Mouse (Mus musculus) bone marrow macrophage, adult 2 months (primary cell): Measurements from ENCODE around the gene Foxred2.

ENCODE experiments used
- CTCF ChIP-seq: IDR thresholded peaks from 2 replicates; pipeline ENCODE4 v1.5.1; 2012; ENCODE audit warnings: low read depth, mild to moderate bottlenecking, low read length, moderate library complexity
- POLR2A ChIP-seq: IDR thresholded peaks from 2 replicates; pipeline ENCODE4 v1.6.1; 2012; ENCODE audit warnings: mild to moderate bottlenecking, low read depth, low read length, borderline replicate concordance

DNA sequence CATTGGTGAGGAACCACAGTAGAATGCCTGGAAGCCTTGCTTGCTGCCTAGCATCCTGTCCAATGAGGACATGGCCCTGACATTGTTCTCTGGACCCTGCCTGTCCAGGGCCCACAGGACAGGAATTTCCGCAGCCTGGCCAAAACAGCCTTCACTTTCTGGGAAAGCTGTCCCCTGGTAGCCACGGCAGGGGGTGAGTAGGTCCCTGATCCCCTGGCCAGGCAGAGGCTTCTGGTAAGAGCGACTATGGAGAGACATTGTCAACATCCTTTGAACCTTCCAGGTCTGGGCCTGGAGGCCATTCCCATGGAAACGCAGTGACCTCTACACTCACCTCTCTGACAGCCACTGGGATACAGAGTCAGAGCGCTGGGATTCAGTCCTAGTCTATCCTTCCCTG, 44.5 kb downstream of the Foxred2 start:
- TF ChIP-seq POLR2A, result no peak
- TF ChIP-seq CTCF, result no peak
